Mouse (Mus musculus) layer of hippocampus, adult 11-12 months (tissue): Measurements from ENCODE around the gene Ltbp4.

Experiments used
- DNase-seq: peaks from one replicate; pipeline ENCODE4 v3.0.0; 2022; ENCODE audit warnings: low spot score

Gene Ltbp4

GRCm38 (mm10) chr7:27298816-27299215 is 38.7 kb downstream of the Ltbp4 start:
- DNase-seq, result no peak

GRCm38 (mm10) chr7:27298033-27298610 is 39.4 kb downstream of the Ltbp4 start:
- no peak for DNase-seq

- no peak for DNase-seq
These were observed 41.0 kb downstream of the Ltbp4 start for GRCm38 (mm10) chr7:27296518-27296917.

GRCm38 (mm10) chr7:27295956-27296355 is 41.5 kb downstream of the Ltbp4 start:
- DNase-seq, result no peak

GRCm38 (mm10) chr7:27291795-27292466 is 45.6 kb downstream of the Ltbp4 start:
- DNase-seq, result no peak

GRCm38 (mm10) chr7:27290555-27290954 is 46.9 kb downstream of the Ltbp4 start:
- DNase-seq, result no peak

- no peak for DNase-seq
These were observed 48.8 kb downstream of the Ltbp4 start for GRCm38 (mm10) chr7:27288732-27289131.

- DNase-seq, result peak; percentile 78
These were observed 51.8 kb downstream of the Ltbp4 start for GRCm38 (mm10) chr7:27285698-27286066.

GRCm38 (mm10) chr7:27284865-27285697 is 52.4 kb downstream of the Ltbp4 start:
- DNase-seq, result no peak

GRCm38 (mm10) chr7:27282225-27282624 is 55.3 kb downstream of the Ltbp4 start:
- no peak for DNase-seq

GRCm38 (mm10) chr7:27281717-27282116 is 55.8 kb downstream of the Ltbp4 start:
- DNase-seq, result no peak

- no peak for DNase-seq
These were observed 60.3 kb downstream of the Ltbp4 start for GRCm38 (mm10) chr7:27277191-27277590.

- DNase-seq, result no peak
These were observed 61.5 kb downstream of the Ltbp4 start for GRCm38 (mm10) chr7:27276021-27276420.

GRCm38 (mm10) chr7:27274916-27275315 is 62.6 kb downstream of the Ltbp4 start:
- no peak for DNase-seq

- DNase-seq, result no peak
These were observed 63.6 kb downstream of the Ltbp4 start for GRCm38 (mm10) chr7:27273739-27274351.

GRCm38 (mm10) chr7:27271423-27271822 is 66.1 kb downstream of the Ltbp4 start:
- DNase-seq, result no peak

GRCm38 (mm10) chr7:27266515-27267128 is 70.9 kb downstream of the Ltbp4 start:
- DNase-seq, result peak; percentile 75

GRCm38 (mm10) chr7:27264761-27265160 is 72.7 kb downstream of the Ltbp4 start:
- DNase-seq, result no peak

- no peak for DNase-seq
These were observed 75.6 kb downstream of the Ltbp4 start for GRCm38 (mm10) chr7:27261888-27262287.

GRCm38 (mm10) chr7:27260856-27261255 is 76.6 kb downstream of the Ltbp4 start:
- no peak for DNase-seq

GRCm38 (mm10) chr7:27259771-27260170 is 77.7 kb downstream of the Ltbp4 start:
- no peak for DNase-seq

GRCm38 (mm10) chr7:27259271-27259721 is 78.2 kb downstream of the Ltbp4 start:
- no peak for DNase-seq
